Mouse (Mus musculus) forebrain, embryonic 11.5 days (tissue): ENCODE measurements around the gene D17Wsu92e. TPM values are rescaled to one million over a fixed set of nuclear protein-coding genes. Genes with fewer than 3 reads are reported as not detected.
A peak's percentile ranks its signal among the peaks of the same experiment; 100 is the strongest.

Source experiments
- ATAC-seq: fragments of 200-750 bp; cut with Nextera tagmentation; replicated peaks from 2 replicates; pipeline ENCODE4 v1.8.0; 2017; ENCODE audit warnings: moderate TSS enrichment; ENCODE audit not compliant: low FRiP score
- DNase-seq: peaks from one replicate; pipeline ENCODE4 v3.0.0-alpha.2; 2017; ENCODE audit warnings: low spot score
- H3K27ac ChIP-seq: fragments of 300-500 bp; sonication (generic); 2 replicates; pipeline ENCODE4 v1.5.1; 2014; ENCODE audit warnings: low read depth, low read length
- H3K27me3 ChIP-seq: fragments of 300-500 bp; sonication (generic); 2 replicates; pipeline ENCODE4 v1.6.1; 2014; ENCODE audit warnings: mild to moderate bottlenecking, low read length, mixed read lengths; ENCODE audit not compliant: control insufficient read depth, insufficient read depth
- H3K36me3 ChIP-seq: fragments of 300-500 bp; sonication (generic); 2 replicates; pipeline ENCODE4 v1.6.1; 2014; ENCODE audit warnings: mild to moderate bottlenecking, low read length, moderate library complexity, mixed read lengths; ENCODE audit not compliant: control insufficient read depth, insufficient read depth
- H3K4me1 ChIP-seq: fragments of 300-500 bp; sonication (generic); replicated peaks from 2 replicates; pipeline ENCODE4 v1.6.1; 2014; ENCODE audit warnings: low read length, mixed read lengths; ENCODE audit not compliant: control insufficient read depth, insufficient read depth
- H3K4me2 ChIP-seq: fragments of 300-500 bp; sonication (generic); 2 replicates; pipeline ENCODE4 v1.6.1; 2014; ENCODE audit warnings: low read depth, mild to moderate bottlenecking, low read length, moderate library complexity, mixed read lengths; ENCODE audit not compliant: severe bottlenecking
- H3K4me3 ChIP-seq: fragments of 300-500 bp; sonication (generic); 2 replicates; pipeline ENCODE4 v1.5.1; 2014; ENCODE audit warnings: low read depth, low read length
- H3K9ac ChIP-seq: fragments of 300-500 bp; sonication (generic); 2 replicates; pipeline ENCODE4 v1.6.1; 2014; ENCODE audit warnings: low read length
- H3K9me3 ChIP-seq: fragments of 300-500 bp; sonication (generic); 2 replicates; pipeline ENCODE4 v1.6.1; 2016; ENCODE audit warnings: low read length, mixed read lengths; ENCODE audit not compliant: control insufficient read depth
- WGBS: fragments of 180-500 bp; shearing (Covaris S2); extraction: QIAGEN DNeasy Blood & Tissue Kit; methylation state at CpG from one replicate; pipeline ENCODE4 v1.1.7; 2014; 5-methylcytosine and 5-hydroxymethylcytosine counted together
- polyA plus RNA-seq: library from polyadenylated mRNA; unstranded; fragments of >200 nt; fragmentation: Nextera tagmentation; extraction: Ambion mirVana; gene quantifications from 2 replicates; pipeline ENCODE4 v1.2.1, GENCODE M21; 2014

The D17Wsu92e gene
- polyA plus RNA-seq, 1 experiment from 2014 or later, result 12.7 TPM

GRCm38 (mm10) chr17:27718250-27718649, 102.2 kb downstream of the D17Wsu92e start:
- DNase-seq (no peak), ATAC-seq (no peak)
- H3K27ac ChIP-seq, result no peak overlapping the region

GRCm38 (mm10) chr17:27716804-27717203, 103.6 kb downstream of the D17Wsu92e start:
- peak; percentile 80 for DNase-seq
- 0 out of 2 replicates have a peak, but pooled peaks cover 2% of the 10 kb centered on the region for H3K27me3 ChIP-seq

More at GRCm38 (mm10) chr17:27718250-27718649, 102.2 kb downstream of the D17Wsu92e start:
- 50% methylated on average over 5 of the region's 5 CpGs for WGBS
- Histone ChIP-seq H3K36me3 (no peaks in the 10 kb centered on the region), H3K9me3 (no peaks in the 10 kb centered on the region), H3K9ac (no peak overlapping the region), H3K4me2 (no peak overlapping the region), H3K4me1 (peaks cover 11% of the 10 kb centered on the region; the same call in 1 of the 2 replicates), H3K27me3 (0 out of 2 replicates have a peak, but pooled peaks cover 2% of the 10 kb centered on the region), H3K4me3 (no peak overlapping the region)

DNA sequence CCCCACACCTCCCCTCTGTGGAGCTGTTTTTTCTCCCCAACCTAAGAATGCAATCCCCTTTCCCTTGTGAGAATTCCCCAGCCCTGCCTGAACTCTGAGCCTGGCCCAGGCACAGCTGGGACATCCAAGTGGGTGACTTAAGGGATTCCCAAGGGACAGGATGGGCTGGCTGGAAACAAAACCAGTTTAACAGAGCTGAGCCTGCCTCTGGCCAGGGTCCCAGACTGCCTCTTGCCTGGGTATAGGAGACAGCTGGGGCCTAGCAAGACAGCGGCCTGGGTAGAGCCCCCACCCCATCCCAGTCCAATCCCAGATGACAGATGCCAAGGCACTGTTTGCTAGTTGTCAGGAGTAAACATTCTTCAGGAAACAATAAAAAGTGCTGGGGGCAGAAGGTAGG, 107.6 kb downstream of the D17Wsu92e start:
- H3K27me3 ChIP-seq, result 0 out of 2 replicates have a peak, but pooled peaks cover 2% of the 10 kb centered on the region
- ATAC-seq, result no peak
- H3K4me3 ChIP-seq, result no peak overlapping the region
- no peak overlapping the region for H3K4me2 ChIP-seq
- no peaks in the 10 kb centered on the region for H3K9me3 ChIP-seq
- no peak overlapping the region for H3K9ac ChIP-seq
- 91% methylated on average over 1 of the region's 1 CpGs for WGBS
- no peaks in the 10 kb centered on the region for H3K36me3 ChIP-seq
- H3K27ac ChIP-seq, result no peak overlapping the region
- DNase-seq, result no peak
- H3K4me1 ChIP-seq, result peaks cover 10% of the 10 kb centered on the region; the same call in 1 of the 2 replicates

More at GRCm38 (mm10) chr17:27716804-27717203, 103.6 kb downstream of the D17Wsu92e start:
- ATAC-seq, result peak; percentile 63
- Histone ChIP-seq H3K4me3 (peak overlapping the region; percentile 17), H3K36me3 (no peaks in the 10 kb centered on the region), H3K9ac (peak overlapping the region; percentile 39), H3K4me1 (peaks cover 11% of the 10 kb centered on the region; the same call in 1 of the 2 replicates), H3K27ac (no peak overlapping the region), H3K9me3 (no peaks in the 10 kb centered on the region), H3K4me2 (peak overlapping the region; percentile 51)
- 2% methylated on average over 16 of the region's 16 CpGs for WGBS

DNA sequence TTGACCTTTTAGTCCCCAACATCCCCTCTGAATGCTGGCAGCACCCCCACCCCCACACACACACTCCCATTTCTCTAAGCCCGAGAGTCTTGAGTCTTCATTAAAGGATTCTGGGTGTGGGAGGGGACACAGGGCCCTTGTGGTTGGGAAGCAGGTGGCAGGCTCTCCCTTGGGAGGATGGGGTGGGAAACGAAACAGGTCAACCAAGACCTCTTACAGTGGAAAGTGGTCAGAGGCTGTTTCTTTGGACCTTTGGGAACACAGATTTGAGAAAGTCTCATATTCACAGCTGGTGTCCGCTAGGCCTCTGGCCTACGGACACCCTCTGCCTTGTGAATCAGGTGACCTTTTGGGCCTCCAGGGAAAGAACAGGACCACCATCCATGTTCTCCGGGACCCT, 110.8 kb downstream of the D17Wsu92e start:
- WGBS, result 75% methylated on average over 5 of the region's 5 CpGs
- H3K27me3 ChIP-seq, result no peaks in the 10 kb centered on the region; the same call in 1 of the 2 replicates

DNA sequence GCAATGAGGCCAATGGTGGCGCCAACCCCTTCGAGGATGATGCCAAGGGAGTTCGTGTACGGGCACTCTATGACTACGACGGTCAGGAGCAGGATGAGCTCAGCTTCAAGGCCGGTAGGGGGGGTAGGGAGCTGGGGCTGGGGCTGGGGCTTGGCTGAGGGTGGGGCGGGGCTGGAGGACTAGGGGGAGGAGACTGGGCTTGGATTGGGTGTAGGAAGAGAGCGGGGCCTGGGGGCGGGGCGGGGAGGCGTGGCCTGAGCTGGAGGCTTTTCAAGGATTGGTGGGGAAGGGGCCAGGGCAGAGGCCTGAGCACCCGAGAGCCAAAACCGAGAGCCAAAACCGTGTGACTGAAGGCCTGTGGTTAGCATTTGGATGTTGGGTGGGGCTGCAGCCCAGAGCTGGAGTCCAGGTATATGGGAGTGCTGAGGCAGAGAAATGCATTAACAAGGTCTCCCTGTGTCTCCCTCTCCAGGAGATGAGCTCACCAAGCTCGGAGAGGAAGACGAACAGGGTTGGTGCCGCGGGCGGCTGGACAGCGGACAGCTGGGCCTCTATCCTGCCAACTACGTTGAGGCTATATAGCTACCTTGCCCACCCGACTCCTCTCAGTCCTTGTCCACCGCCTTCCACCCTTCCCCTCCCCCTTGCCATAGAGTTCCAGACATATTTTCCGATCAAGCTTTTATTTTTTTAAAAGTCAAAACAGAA, 112.3 kb downstream of the D17Wsu92e start:
- H3K27me3 ChIP-seq, result no peaks in the 10 kb centered on the region; the same call in 1 of the 2 replicates

More for the DNA sequence above, 110.8 kb downstream of the D17Wsu92e start:
- no peak overlapping the region for H3K4me2 ChIP-seq
- H3K4me1 ChIP-seq, result peaks cover 5% of the 10 kb centered on the region; the same call in 1 of the 2 replicates
- no peak for ATAC-seq
- H3K27ac ChIP-seq, result no peak overlapping the region
- no peak overlapping the region for H3K4me3 ChIP-seq
- H3K9ac ChIP-seq, result no peak overlapping the region
- no peaks in the 10 kb centered on the region for H3K36me3 ChIP-seq
- H3K9me3 ChIP-seq, result no peaks in the 10 kb centered on the region
- DNase-seq, result no peak

DNA sequence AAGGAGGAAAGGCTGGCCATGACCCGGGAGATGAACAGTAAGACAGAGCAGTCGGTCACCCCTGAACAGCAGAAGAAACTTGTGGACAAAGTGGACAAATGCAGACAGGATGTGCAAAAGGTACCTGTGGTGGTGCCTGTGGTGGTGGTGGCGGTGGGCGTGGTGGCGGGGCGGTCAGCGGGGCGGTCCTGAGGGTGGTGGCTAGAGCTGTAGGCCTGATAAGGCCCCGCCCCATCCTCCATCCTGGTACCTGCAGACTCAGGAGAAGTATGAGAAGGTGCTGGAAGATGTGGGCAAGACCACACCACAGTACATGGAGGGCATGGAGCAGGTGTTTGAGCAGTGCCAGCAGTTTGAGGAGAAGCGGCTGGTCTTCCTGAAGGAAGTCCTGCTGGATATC, 114.8 kb downstream of the D17Wsu92e start:
- DNase-seq (no peak), ATAC-seq (no peak)
- WGBS, result 33% methylated on average over 10 of the region's 10 CpGs
- H3K36me3 ChIP-seq, result no peaks in the 10 kb centered on the region
- no peak overlapping the region for H3K9ac ChIP-seq
- no peak overlapping the region for H3K27ac ChIP-seq
- no peaks in the 10 kb centered on the region; the same call in 1 of the 2 replicates for H3K27me3 ChIP-seq
- H3K4me1 ChIP-seq, result peaks cover 5% of the 10 kb centered on the region; the same call in 1 of the 2 replicates
- no peaks in the 10 kb centered on the region for H3K9me3 ChIP-seq
- no peak overlapping the region for H3K4me3 ChIP-seq
- no peak overlapping the region for H3K4me2 ChIP-seq

More for the DNA sequence above, 112.3 kb downstream of the D17Wsu92e start:
- Histone ChIP-seq H3K9me3 (no peaks in the 10 kb centered on the region), H3K4me3 (peak overlapping the region; percentile 11), H3K27ac (no peak overlapping the region), H3K36me3 (no peaks in the 10 kb centered on the region), H3K4me2 (peak overlapping the region; percentile 49), H3K9ac (peak overlapping the region; percentile 48; the same call in 1 of the 2 replicates), H3K4me1 (peaks cover 5% of the 10 kb centered on the region; the same call in 1 of the 2 replicates)
- WGBS, result 4% methylated on average over 25 of the region's 25 CpGs
- ATAC-seq (peak; percentile 91), DNase-seq (peak; percentile 98)

GRCm38 (mm10) chr17:27703961-27704621, 116.4 kb downstream of the D17Wsu92e start:
- Histone ChIP-seq H3K9me3 (no peaks in the 10 kb centered on the region), H3K4me3 (no peak overlapping the region), H3K4me1 (peaks cover 5% of the 10 kb centered on the region; the same call in 1 of the 2 replicates), H3K36me3 (no peaks in the 10 kb centered on the region), H3K27me3 (no peaks in the 10 kb centered on the region; the same call in 1 of the 2 replicates), H3K4me2 (no peak overlapping the region), H3K9ac (no peak overlapping the region), H3K27ac (no peak overlapping the region)
- 69% methylated on average over 5 of the region's 5 CpGs for WGBS
- no peak for ATAC-seq
- DNase-seq, result no peak

GRCm38 (mm10) chr17:27702518-27702917, 117.9 kb downstream of the D17Wsu92e start:
- Histone ChIP-seq H3K9me3 (no peaks in the 10 kb centered on the region), H3K27me3 (no peaks in the 10 kb centered on the region; the same call in 1 of the 2 replicates), H3K4me2 (peak overlapping the region; percentile 54), H3K4me1 (no peaks in the 10 kb centered on the region; the same call in 1 of the 2 replicates), H3K36me3 (no peaks in the 10 kb centered on the region), H3K4me3 (peak overlapping the region; percentile 25), H3K9ac (peak overlapping the region; percentile 44), H3K27ac (no peak overlapping the region)
- ATAC-seq, result peak; percentile 53; the same call in 1 of the 2 replicates
- WGBS, result 2% methylated on average over 34 of the region's 34 CpGs
- peak; percentile 89 for DNase-seq
